Mouse (Mus musculus): ENCODE data around the gene Dbn1.

Dbn1 gene

DNA sequence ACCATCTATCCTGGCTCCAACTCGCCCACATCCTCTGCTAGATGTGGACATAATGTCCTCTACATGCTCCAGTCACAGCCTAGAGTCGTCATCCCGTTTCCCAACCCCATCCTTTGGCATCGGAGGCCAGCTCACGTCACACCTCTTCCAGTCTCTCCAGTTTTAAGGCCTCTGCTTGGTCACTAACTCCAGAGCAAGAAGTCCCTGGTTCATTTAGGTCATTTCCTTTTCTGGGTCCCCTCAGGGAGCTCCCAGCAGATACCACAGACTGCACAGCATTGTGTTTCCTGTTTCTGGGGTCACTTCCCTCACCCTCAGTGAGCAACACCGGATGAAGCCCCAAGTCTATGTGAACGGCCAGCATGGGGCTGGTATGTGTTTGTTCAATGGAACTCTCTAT, 8.9 kb downstream of the Dbn1 start:
- in situ Hi-C loops (cut with MboI; ENCODE audit: unreplicated experiment in 2 of 2) = loop anchor here (5.0 kb wide), 1 partner anchor 33 kb away; the partner anchor contains the start of gene Pdlim7 (in 2 of the 2)

DNA sequence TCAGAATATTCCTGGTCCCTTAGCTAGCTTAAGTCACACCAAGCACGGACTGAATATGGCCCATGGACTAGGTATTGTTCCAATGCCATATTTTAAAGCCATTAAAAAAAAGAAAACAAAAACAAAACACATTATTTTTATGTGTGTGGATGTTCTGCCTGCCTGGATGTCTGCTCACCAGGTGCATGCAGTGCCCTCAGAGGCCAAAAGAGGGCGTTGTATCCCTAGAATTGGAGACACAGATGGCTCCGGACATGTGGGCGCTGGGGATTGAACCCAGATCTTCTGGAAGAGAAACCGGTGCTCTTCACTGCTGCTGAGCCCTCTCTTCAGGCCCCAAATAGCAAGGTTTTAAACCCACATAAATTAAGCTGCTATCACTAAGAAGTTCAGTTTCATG, 9.9 kb downstream of the Dbn1 start:
- in situ Hi-C loops (cut with MboI; ENCODE audit: unreplicated experiment in 2 of 2) = loop anchor here (5.0 kb wide), 1 partner anchor 34 kb away; the partner anchor contains the start of gene Pdlim7 (in 2 of the 2)

DNA sequence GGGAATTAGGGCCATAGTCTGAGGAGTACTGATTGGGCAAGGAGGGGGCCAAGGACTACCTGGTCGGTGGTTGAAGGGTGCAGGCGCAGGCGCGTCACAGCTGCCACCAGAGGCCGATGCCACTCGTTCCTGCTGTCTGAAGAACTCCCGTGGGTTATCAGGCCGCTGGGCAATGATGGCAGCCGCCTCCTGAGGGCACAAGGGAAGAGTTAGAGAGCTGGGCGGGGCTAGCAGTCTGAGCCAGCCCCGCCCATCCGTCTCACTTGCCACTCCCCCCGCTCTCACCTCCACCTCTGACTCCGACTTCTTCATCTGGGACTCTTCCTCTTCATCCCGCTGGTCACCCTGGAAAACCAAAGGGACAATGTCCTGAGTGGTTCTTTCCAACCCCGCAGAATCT, 10.4 kb downstream of the Dbn1 start:
- in situ Hi-C loops (cut with MboI; ENCODE audit: unreplicated experiment in 2 of 2) = loop anchor here (5.0 kb wide), 1 partner anchor 35 kb away; the partner anchor contains the start of gene Pdlim7 (in 2 of the 2)

DNA sequence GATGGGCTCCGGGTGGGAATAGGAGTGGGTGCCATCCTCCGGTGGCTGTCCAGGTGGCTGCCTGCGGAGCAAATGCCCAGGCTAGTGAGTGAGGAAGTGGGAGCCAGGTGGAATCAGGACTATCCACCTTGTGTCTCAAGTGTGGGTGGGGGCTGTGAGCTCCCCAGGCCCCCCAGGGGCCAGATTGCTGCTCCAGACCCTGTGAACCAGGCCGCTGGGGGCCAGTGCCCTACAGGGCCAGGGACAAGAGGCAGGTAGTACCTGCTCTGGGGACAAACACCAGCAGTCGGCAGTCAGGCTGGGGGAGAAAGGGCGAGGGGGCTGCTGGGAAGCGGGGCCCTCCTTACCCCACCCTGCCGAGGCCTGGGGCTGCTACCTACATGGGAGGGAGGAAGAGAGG, 11.7 kb downstream of the Dbn1 start:
- in situ Hi-C loops (cut with MboI; ENCODE audit: unreplicated experiment in 2 of 2) = loop anchor here (5.0 kb wide), 1 partner anchor 36 kb away; the partner anchor contains the start of gene Pdlim7 (in 2 of the 2)

DNA sequence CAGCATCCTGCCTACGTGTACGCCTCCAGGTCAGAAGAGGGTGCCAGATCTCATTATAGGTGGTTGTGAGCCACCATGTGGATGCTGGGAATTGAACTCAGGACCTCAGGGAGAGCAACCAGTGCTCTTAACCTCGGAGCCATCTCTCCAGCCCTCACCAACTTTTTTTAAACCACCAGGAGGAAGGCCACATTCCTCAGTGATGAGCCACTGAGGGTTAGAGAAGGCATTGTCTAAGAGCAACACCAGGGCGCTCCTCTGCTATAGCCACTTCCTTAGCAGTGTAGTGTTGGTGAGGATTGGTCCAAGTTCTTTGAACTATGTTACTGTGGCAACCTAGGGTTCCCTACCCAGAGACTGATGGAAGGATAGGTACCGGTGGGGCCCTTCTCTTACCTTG, 12.2 kb downstream of the Dbn1 start:
- in situ Hi-C loops (cut with MboI; ENCODE audit: unreplicated experiment in 2 of 2) = loop anchor here (5.0 kb wide), 1 partner anchor 37 kb away; the partner anchor contains the start of gene Pdlim7 (in 2 of the 2)

DNA sequence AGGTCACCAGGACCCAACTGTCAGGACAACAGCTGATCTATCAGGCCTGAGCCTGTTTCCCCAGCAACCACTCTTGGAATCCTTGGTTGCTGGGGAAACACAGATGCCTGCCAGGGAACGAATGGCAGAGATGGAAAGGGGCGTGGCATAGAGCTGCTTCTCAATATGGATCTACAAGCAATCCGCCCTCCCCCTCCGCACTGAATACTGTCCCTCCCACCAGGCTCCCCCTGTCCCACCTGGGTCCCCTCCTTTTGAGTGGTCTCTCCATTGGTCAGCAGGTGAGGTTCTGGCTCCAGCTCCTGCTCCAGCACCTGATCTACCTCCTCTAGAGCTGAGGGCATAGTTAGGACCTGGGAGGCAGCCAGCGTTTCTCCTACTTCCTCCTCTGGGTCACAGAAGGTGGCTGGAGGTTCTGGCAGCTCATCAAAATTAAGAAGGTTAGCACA, 13.3 kb downstream of the Dbn1 start:
- in situ Hi-C loops (cut with MboI; ENCODE audit: unreplicated experiment in 2 of 2) = loop anchor here (5.0 kb wide), 1 partner anchor 38 kb away; the partner anchor contains the start of gene Pdlim7 (in 2 of the 2)

DNA sequence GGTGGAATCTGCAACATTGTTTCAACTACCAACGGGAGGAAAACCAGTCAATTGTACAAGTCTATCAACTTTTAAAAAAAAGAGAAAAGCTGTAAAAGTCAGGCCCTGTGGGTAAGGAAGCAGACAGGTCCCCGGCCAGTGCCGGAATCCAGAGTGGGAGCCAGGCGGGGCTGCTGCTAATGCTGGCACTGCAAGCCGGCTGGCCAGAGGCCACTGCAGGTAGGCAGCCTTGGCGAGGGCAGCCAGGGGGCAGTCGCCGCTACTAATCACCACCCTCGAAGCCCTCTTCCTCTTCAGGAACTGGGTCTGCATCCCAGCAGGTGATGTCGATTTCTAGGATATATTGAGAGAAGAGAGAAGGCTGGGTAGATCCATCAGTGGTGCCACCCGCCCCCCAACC, 13.9 kb downstream of the Dbn1 start:
- in situ Hi-C loops (cut with MboI; ENCODE audit: unreplicated experiment in 2 of 2) = no loop called here

DNA sequence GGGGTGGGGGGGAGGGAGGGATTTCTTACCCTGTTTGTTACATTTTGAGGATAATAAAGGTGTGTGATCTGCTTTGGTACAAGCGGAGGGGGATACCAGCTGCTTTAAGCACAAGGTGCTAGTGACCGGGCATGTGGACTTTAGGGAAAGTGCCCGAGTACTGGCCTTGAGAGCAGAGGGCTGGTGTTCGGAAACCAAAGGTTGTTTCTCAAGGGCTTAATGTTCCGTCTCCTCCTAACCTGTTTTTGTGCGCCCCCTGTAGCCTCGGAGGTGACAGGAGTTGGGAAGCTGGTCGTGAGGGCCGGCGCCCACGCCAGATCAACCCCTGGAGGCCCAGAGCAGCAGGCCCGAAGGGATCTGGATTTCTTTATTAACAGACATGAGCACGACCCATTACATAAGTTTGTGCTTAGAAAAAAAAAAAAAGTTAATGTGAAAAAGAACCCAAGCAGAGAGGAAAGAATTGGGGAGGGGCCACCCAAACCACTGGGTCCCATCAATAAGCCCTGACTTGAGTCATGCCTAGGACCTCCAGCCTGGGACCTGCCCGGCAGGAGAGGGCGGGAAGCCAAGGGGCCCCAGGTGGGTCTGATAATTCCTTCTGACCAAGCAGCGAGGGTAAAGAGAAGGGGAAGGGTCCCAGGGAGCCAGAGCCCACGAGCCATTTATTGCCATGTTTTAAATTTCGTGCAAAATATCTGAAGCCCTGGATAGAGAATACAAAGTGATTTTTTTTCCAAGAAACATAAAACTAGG, 14.7 kb downstream of the Dbn1 start:
- in situ Hi-C loops (cut with MboI; ENCODE audit: unreplicated experiment in 2 of 2) = no loop called here

DNA sequence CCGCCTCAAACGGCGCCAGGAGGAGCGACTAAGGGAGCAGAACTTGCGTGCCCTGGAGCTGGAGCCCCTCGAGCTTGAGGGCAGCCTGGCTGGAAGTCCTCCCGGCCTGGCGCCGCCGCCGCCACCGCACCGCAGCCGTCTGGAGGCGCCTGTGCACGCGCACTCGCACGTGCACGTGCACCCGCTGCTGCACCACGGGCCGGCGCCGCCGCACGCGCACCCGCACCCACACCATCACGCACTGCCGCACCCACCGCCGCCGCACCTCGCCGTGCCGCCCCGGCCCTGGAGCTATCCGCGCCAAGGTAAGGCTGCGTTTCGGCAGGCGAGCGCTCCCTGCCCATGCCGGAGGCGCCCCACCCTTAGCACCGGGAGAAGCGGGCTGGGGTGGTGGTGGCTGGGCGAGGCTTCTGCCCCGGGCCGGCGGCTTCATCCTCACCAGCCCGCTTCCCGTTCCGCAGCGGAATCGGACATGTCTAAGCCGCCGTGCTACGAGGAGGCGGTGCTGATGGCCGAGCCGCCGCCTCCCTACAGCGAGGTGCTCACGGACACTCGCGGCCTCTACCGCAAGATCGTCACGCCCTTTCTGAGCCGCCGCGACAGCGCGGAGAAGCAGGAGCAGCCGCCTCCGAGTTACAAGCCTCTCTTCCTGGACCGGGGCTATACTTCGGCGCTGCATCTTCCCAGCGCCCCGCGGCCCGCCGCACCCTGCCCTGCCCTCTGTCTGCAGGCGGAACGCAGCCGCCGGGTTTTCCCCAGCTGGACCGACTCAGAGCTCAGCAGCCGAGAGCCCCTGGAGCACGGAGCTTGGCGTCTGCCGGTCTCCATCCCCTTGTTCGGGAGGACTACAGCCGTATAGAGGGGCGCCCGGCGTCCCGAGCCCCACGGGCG, 15.5 kb downstream of the Dbn1 start:
- in situ Hi-C loops (cut with MboI; ENCODE audit: unreplicated experiment in 2 of 2) = no loop called here

DNA sequence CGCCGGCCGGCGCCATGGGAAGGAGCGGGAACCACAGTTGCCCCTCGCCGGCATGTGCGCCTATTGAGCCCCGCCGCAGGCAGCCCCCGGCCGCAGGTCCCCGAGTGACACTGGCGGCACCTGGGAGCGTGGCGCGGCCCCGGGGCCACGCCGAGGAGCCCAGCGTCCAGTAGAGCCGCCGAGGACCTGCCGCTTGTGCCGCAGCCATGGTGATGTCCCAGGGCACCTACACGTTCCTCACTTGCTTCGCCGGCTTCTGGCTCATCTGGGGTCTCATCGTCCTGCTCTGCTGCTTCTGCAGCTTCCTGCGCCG, 16.1 kb downstream of the Dbn1 start:
- in situ Hi-C loops (cut with MboI; ENCODE audit: unreplicated experiment in 2 of 2) = no loop called here

DNA sequence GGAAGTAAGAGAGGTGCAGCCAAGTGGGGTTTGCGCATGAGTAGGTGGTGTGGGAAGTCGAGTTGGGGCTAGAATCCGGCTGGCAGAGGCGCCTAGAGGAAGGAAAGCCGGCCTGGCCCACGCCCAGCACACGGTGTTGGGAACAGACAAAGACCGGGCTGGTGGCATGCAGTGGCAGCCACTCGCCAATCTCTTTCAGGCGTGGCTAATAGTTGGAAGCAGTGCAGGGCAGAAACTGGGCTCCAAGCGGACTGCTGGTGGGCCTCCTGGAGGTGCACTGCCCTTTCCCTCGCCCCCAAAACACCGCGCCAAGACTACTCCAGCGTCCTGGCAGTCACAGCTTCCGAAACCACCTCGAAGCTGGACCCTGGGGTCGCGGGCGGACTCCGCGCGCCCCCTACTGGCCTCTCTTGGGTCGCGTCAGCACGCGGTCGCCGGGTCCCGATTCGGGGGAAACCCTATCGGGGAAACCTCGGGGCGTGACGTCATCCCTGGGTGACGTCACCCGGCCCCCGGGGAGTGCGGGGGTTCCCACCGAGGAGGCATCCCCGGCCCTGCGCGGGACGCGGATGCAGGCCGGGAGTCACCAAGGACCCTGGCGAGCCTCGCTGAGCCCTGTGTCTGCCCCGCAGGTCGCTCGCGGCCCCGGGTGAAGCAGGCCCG, 16.6 kb downstream of the Dbn1 start:
- in situ Hi-C loops (cut with MboI; ENCODE audit: unreplicated experiment in 2 of 2) = no loop called here

DNA sequence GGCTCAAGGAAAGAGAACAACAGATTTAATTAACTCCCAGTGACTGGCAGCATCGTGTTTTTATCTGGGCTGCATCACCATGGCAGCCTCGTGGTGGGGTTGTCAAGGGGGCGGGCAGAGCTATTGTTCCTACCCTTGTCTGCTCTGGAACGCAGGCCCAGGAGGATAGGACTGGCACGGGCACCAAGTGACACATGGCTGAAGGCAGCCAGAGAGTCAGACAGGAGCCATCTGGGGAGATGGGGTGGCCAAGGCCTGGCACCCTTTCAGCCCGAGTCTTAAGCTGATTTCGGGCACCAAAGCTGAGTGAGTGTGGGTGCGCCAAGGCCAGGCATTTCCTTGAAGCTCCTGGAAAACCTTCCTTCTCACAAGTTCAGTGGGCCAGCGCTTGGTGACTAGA, 17.5 kb downstream of the Dbn1 start:
- in situ Hi-C loops (cut with MboI; ENCODE audit: unreplicated experiment in 2 of 2) = no loop called here

DNA sequence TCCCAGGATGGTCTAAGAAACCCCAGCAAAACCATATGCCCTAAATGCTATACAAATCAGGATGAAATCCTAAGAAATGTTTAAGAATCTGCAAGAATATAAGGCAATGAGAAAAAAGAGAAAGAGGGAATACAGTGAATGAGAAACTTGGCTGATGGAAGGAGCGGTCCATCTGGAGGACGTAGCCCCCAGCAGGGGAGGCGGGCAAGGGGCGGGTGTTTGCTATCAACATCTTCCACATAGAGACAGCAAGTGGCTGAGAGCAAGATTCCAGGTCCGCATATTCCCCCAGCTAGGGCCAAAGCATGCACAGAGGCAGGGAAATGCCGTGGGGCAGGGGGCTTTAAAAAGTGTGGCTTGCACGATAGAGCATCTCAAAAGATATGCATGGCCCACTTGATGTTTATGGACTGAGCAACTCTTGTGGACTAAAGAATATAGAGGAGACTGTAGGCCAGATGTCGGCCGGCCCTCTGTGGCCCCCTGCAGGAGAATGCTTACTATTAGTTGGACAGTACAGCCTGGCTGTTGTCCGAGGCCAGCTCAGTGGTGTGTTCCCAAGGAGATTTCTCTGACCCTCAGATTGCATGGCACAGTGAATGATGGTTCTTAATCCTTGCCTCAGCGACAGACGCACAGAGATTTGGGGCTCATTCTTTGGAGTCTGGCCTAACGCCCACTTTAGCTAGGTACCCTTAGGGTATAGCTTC, 18.9 kb downstream of the Dbn1 start:
- in situ Hi-C loops (cut with MboI; ENCODE audit: unreplicated experiment in 2 of 2) = loop anchor here (5.0 kb wide), 2 partner anchors 42 to 47 kb away; partner anchors contain the start of gene F12 (in 1 of the 2)

DNA sequence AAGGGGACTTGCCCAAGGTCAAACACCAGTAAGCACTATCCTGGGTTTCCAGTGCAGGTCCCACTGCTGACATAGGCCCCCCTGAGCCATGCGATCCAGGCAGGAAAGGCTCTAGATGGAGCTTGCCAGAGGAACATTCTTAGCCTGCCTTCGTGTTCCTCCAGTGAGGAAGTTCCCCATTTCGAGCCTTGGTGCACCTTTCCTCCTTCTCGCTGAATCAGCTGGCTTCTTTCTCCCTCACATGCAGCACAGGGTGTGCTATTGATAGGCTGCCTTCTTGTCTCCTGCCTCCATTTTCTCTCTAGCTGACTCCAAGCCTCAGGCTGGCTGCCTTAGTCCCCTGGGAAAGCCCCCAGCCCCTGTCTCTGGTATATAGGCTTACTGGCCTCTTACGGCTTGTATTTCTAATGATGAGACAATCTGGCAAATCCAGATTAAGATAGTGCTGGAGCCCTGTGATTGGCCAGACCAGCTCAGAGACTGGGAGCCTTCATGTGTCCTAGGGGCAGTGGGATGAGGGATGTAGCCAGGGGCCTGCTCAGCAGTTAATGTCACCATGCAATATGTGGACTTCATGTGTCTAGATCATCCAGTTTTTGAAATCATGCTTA, 22.0 kb downstream of the Dbn1 start:
- in situ Hi-C loops (cut with MboI; ENCODE audit: unreplicated experiment in 2 of 2) = loop anchor here (5.0 kb wide), 2 partner anchors 39 to 44 kb away; partner anchors contain the start of gene F12 (in 1 of the 2)

DNA sequence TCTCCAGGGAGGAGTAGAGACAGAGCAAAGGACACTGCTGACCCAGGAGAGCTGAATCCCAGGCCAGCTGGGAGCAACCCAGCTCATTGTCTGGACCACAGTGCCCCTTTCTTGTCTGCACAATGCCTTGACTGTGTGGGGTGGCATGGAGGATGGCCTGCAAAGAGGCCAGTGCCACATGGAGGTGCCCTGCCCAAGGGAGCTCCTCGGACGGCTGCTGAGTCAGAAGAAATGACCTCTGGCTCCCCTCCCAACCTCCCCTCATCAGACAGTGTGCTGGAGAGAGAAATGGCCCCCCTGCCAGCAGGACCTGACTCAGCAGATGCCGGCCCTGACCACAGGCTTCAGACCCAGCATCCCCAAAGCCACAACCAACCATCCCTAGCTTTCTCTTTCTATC, 22.7 kb downstream of the Dbn1 start:
- in situ Hi-C loops (cut with MboI; ENCODE audit: unreplicated experiment in 2 of 2) = loop anchor here (5.0 kb wide), 2 partner anchors 38 to 43 kb away; partner anchors contain the start of gene F12 (in 1 of the 2)

DNA sequence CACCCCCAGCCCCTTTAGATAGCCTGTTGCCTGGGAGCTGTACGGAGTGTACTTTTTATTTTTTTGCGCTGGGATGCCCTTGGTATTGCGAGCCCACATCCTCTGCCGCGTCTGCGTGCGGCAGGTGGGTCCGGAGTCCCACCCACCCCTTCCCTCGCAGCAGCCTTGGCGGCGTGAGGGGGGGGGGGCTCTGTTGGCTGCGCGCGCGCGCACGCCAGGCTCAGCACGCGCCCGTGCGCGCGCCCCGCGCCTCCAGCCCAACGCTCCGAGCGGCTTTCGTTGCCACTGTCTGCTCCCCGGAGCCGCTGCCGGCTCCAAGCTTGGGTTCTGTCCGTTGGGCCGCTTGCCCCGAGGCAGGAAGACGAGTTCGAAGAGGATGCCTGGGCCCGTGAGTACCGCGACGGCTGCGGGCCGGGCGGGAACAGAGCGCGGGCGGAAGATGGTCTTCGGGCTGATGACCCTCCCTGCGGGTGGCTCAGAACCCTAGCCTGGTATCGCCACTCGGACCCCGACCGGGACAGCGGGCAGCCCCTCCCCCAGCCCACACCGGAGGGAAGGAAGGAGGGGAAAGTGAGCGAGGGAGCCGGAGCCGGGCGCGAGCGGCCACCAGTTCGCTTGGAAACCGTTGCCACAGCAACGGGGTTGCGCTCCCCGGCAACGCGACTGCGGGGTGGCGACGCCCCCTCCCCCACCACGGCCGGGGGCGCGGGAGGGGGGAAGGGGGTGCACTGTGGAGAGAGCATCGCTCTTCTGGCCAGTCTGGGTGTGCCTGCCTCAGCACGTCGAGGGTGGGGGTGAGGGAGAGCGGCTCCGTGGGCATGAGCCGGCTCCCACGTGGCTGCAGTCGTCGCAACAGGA, 23.7 kb downstream of the Dbn1 start, which contains the start of gene Prr7:
Gene Prr7 (plus strand): TSS at position 241 of the 858 bp plus-strand sequence.
- in situ Hi-C loops (cut with MboI; ENCODE audit: unreplicated experiment in 2 of 2) = no loop called here

DNA sequence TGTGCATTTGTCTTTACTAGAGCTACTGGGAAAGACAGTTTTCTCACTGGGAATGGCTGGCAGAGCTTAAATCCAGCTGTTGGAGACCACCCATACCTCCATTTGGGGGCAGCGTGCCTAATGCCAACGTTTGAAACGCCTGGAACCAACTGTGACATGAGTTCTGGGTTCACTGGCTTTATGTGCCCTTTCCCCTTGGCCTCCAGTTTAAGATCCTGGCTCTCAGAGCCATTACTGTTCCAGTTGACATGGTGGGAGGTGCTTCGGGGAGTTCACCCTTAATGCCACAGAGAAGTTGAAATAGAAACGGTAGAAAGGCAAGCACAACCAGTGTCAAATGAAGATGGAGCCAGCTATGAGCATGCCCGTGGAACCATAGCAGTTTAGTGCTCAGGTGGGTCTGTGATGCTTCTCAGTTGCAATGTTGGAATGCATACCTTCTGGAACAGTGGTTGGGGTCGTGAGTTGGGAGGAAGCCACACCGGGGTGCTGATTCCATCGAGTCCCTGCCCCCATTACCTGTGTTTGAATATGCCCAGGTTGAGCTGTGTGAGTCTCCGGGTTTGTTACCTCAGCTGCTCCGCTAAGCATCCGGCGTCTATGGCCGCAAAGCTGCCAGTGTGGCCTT, 24.4 kb downstream of the Dbn1 start:
- in situ Hi-C loops (cut with MboI; ENCODE audit: unreplicated experiment in 2 of 2) = no loop called here

DNA sequence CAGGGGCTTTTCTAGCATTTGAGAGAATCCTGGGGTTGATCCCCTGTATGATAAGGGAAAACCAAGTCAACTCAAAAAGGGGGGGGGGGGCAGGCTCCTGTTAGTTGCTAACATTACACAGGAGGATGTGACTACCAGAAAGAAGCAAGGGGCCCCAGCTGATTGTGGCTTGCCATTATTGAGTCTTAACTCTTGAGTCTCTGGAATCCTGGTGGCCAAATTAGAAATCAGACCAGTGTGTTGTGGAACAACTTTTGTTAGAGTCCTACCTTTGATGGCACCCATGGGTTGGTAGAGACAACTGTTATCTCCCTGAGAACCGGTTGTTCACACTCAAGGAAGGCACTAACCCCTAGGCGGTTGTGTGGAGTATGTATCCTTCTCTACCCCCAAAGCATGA, 24.9 kb downstream of the Dbn1 start:
- in situ Hi-C loops (cut with MboI; ENCODE audit: unreplicated experiment in 2 of 2) = no loop called here

Measured in v-Abl transformed pro-B cells (cell line).